Mouse (Mus musculus) CH12.LX (cell line): ENCODE measurements around the gene Ppt2.
A peak's percentile ranks its signal among the peaks of the same experiment; 100 is the strongest.

Experiments used
- CHD1 ChIP-seq: IDR thresholded peaks from 2 replicates; pipeline ENCODE4 v1.6.1; 2012; ENCODE audit warnings: low read depth, low read length, improper control_type of control experiment, inconsistent platforms
- CTCF ChIP-seq, 2 experiments: IDR thresholded peaks in 1 of 2; conservative IDR thresholded peaks in 1 of 2; 2 replicates each; pipeline ENCODE4 v1.5.1; 2011 to 2012; ENCODE audit warnings: low read depth in 2 of 2, low read length in 2 of 2, improper control_type of control experiment in 1 of 2, inconsistent platforms in 1 of 2, mild to moderate bottlenecking in 1 of 2, moderate library complexity in 1 of 2
- E2F4 ChIP-seq: IDR thresholded peaks from 2 replicates; pipeline ENCODE4 v1.6.1; 2011; ENCODE audit warnings: low read depth, low read length, improper control_type of control experiment; ENCODE audit not compliant: insufficient replicate concordance
- EP300 ChIP-seq: IDR thresholded peaks from 2 replicates; pipeline ENCODE4 v1.6.1; 2011; ENCODE audit warnings: low read length, improper control_type of control experiment
- JUND ChIP-seq: conservative IDR thresholded peaks from 2 replicates; pipeline ENCODE4 v1.6.1; 2011; ENCODE audit warnings: low read depth, low read length, improper control_type of control experiment
- KAT2A ChIP-seq: IDR thresholded peaks from 2 replicates; pipeline ENCODE4 v1.6.1; 2012; ENCODE audit warnings: low read length, improper control_type of control experiment, inconsistent platforms; ENCODE audit not compliant: insufficient replicate concordance
- MAFK ChIP-seq: IDR thresholded peaks from 2 replicates; pipeline ENCODE4 v1.6.1; 2011; ENCODE audit warnings: low read length, improper control_type of control experiment; ENCODE audit not compliant: insufficient replicate concordance
- MYC ChIP-seq: IDR thresholded peaks from 2 replicates; pipeline ENCODE4 v1.6.1; 2011; ENCODE audit warnings: low read depth, mild to moderate bottlenecking, improper control_type of control experiment, low read length
- PAX5 ChIP-seq: IDR thresholded peaks from 2 replicates; pipeline ENCODE4 v1.6.1; 2012; ENCODE audit warnings: low read length, inconsistent platforms, mixed read lengths
- SIN3A ChIP-seq: IDR thresholded peaks from 2 replicates; pipeline ENCODE4 v1.6.1; 2012; ENCODE audit warnings: low read length, improper control_type of control experiment, inconsistent platforms
- TCF12 ChIP-seq: IDR thresholded peaks from 2 replicates; pipeline ENCODE4 v1.6.1; 2014; ENCODE audit warnings: low read depth, mild to moderate bottlenecking, inconsistent platforms, low read length, improper control_type of control experiment
- ZKSCAN1 ChIP-seq: IDR thresholded peaks from 2 replicates; pipeline ENCODE4 v1.6.1; 2012; ENCODE audit warnings: low read depth, inconsistent platforms, low read length, improper control_type of control experiment, borderline replicate concordance

GRCm38 (mm10) chr17:34589681-34590101 lies 38.6 kb downstream of the Ppt2 start, which contains the start of gene Gpsm3:
- TF ChIP-seq KAT2A = no peak
- TF ChIP-seq MAFK = no peak
- TF ChIP-seq SIN3A = peak; percentile 92; the same call in 1 of the 2 replicates
- TF ChIP-seq CTCF (conservative IDR thresholded peaks at IDR 0.05 in 1 of 2, IDR thresholded peaks at IDR 0.05 in 1 of 2; ENCODE audit: low read depth in 2 of 2, low read length in 2 of 2) = no peak
- TF ChIP-seq CHD1 = no peak
- no peak for TF ChIP-seq PAX5
- TF ChIP-seq E2F4 = no peak
- no peak for TF ChIP-seq JUND
- no peak for TF ChIP-seq EP300
- no peak for TF ChIP-seq MYC
- TF ChIP-seq ZKSCAN1 = no peak
- TF ChIP-seq TCF12 = peak; percentile 47; the same call in 1 of the 2 replicates
